Mouse (Mus musculus) spleen, embryonic (tissue): ENCODE data around the gene Stat6.

Experiments used
- CTCF ChIA-PET: fragments of 350-600 bp; sonication (Branson Sonifier 250); formaldehyde crosslinking; loops from one replicate; lab custom pipeline; 2022; lab: Charles Lee

The Stat6 gene

GRCm38 (mm10) chr10:127642772-127643552 lies at the start of gene Stat6:
Stat6 (plus strand) TSS chr10:127642986.
- CTCF ChIA-PET: interaction anchor here (0.7 to 2.4 kb wide), 4 partner anchors 19 to 434 kb away, joined by 3 to 7 read pairs (median 4); no protein-coding TSS in a partner anchor

- CTCF ChIA-PET: no interaction called here
Observed at GRCm38 (mm10) chr10:127594405-127594804, 48.4 kb upstream of the Stat6 start.

- CTCF ChIA-PET: no interaction called here
Observed at GRCm38 (mm10) chr10:127594930-127595715, 47.7 kb upstream of the Stat6 start.

DNA sequence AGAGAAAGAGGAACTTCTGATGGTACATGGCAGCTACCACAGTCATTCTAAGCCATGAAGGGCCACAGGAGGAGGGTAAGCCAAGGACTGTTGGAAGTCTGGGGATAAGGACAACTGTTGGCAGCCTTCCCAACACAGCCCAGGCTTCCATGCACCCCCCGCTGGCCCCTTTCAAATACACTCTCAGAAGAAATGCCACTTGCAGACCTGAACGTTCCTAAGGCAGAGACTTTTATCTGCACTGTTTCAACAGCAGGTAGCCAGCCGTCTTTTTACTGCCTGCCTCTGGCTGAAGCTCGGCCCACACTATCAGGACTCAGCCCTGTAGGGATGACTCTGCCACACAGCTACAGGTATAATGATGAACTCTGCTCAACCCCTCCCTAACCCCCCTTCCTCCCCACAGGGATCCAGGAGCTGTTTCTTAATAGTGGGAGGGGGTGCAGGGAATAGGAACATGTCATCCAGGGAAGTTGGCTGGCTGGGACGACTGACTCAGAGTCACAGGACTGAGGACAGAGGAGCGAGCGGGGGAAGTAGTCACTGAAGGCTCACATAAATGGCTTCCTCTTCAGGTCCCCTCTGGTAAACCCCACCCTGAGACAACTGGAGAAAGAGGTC lies 46.4 kb upstream of the Stat6 start:
- CTCF ChIA-PET: no interaction called here

GRCm38 (mm10) chr10:127597311-127597901 lies 45.4 kb upstream of the Stat6 start:
- CTCF ChIA-PET: no interaction called here

- CTCF ChIA-PET: no interaction called here
Observed at GRCm38 (mm10) chr10:127598607-127599006, 44.2 kb upstream of the Stat6 start.

GRCm38 (mm10) chr10:127599252-127599651 lies 43.5 kb upstream of the Stat6 start:
- CTCF ChIA-PET: no interaction called here

DNA sequence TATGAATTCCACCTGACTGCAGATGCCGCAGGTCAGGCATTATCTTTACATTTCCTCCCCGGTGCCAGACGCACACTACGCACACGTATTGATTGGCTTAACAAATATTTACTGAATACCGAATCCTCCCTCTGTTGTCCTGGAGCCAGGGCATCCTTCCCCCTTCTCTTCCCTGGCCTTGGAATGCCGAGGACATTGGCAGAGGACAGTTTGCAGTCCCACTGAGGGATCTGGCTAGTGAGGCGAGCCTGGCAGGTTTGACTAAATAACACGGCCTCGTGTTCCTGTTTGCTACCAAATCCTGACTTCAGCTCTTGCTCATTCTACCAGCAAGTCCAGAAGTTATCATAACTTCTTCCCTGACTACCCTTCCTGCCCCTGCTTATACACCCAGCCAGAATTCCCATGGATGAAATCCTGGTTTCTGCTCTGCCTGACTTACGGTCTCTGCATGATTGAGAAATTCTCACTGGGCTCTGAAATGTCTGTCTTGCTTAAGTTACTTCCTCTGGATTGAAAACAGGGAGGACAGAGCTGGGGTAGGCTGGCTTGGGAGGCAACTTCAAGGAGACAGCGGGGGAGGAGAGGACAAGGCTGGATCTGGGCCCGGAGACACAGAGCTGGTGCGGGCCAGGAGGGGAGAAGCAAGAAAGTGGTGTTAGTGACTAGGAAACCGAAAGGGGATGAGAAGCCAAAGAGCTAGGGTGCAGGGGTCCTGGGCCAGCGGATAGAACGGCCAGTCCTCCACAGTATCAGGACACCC lies 42.8 kb upstream of the Stat6 start:
- CTCF ChIA-PET: no interaction called here

DNA sequence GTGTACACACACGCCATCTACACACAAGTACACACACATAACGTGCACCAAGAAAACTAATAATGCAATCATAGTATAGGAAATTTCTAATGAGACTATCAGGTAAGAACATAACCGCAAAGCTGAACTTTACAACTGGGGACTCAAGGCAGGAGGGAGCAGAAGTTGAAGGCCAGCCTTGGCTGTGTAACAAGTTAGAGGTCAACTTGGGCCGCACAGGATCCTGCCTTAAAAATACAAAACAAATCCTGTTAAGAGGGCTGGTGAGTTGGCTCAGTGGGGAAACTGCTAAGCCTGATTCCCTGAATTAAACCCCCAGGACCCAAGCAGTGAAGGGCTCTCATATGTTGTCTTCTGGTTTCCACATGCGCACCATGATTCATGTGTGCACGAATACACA lies 40.6 kb upstream of the Stat6 start:
- CTCF ChIA-PET: no interaction called here

DNA sequence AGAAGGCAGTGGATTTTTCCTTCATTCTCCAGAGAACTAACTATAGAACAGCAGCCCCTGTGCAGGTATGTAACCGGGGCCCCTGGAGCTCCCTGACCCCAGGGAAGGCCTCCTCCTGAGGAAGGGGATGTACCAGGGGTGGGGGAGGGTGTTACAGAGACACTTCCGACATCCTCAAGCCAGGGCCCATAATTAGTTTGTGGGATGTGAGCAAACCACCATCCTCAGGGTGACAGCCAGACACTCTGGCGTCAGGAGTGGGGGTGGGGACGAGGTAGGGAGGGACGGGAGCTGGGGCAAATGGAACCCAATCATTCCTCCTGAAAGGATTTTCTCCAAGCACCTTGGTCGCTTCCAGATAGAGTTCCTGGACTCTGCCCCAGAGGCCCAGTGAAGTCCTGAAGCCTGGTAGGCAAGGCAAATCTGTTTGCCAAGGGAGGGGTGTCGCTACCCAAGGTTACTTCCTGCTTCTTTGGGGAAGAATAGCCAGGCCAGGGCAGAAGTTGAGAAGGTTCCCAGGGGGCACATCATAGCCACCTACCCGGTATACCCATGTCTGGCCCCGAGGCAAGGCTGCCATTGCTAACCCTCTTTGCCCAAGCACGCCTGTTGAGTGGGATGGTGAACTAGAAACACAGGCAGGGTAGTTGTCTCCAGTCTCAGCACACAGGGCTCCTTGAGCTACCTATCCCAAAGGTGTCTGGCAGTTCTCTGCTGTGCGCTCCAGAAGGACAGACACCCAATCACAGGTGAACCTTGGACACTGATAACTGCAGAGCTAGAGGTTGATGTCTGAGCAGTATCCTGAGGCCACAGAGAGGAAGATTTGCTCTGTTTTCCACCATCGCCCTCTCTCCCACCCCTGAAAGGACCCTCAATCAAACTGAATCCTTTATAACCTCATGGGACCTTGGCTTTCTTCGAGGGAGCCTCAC lies 39.1 kb upstream of the Stat6 start:
- CTCF ChIA-PET: no interaction called here

GRCm38 (mm10) chr10:127604465-127605250 lies 38.1 kb upstream of the Stat6 start:
- CTCF ChIA-PET: no interaction called here

DNA sequence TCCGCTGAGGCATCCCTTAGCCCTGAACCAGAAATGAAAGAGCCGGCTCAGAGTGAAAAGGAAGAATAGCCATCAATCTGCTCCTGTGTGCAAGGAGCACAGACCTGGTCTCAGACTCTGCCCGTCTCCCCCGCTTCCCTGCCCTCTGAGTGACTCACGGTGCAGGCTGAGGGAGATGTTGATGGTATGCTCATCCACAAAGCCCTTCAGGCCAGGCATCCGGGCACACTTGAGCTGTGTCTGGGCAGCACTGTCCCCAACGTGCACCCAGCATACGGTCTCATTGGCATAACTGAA lies 37.6 kb upstream of the Stat6 start:
- CTCF ChIA-PET: no interaction called here

DNA sequence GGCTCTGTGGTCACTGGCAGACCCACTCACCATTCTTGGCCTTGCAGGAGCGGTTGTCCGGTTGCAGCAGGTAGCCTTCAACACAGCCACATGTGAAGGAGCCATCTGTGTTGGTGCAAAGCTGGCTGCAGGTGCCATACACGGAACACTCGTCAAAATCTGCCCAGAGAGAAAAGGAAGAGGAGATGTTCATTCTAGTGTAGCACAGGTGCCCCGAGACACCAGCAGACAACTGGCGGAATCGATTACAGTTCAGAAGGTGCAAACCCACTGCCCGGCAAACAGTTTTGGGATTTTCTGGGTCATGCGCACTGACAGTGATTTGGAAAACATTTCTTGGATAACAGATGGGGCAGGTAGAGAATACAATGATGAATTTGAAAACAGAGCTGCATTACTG lies 37.0 kb upstream of the Stat6 start:
- CTCF ChIA-PET: no interaction called here

- CTCF ChIA-PET: interaction anchor here (0.7 kb wide), 1 partner anchor 131 kb away, joined by 5 read pairs; no protein-coding TSS in a partner anchor
Observed at GRCm38 (mm10) chr10:127607059-127607458, 35.7 kb upstream of the Stat6 start.

- CTCF ChIA-PET: no interaction called here
Observed at GRCm38 (mm10) chr10:127609415-127610065, 33.2 kb upstream of the Stat6 start.

DNA sequence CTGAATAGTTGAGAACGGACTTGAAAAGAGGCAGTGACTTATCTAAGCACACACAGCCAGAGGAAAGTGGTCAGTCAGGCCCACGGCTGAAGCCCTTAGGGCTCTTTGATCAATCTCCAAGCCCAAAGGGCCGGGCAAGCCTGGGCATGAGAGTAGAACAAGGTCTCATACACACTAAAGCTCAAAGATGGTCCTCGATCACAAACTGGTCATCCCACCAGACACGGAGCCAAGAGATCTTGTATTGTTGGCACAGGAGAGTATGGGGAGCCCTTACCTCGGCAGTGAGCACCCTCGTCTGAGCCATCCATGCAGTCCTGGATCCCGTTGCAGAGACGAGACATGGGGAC lies 32.7 kb upstream of the Stat6 start:
- CTCF ChIA-PET: no interaction called here

- CTCF ChIA-PET: interaction anchor here (0.6 kb wide), 1 partner anchor 405 kb away, joined by 6 read pairs; no protein-coding TSS in a partner anchor
Observed at GRCm38 (mm10) chr10:127612079-127612775, 30.6 kb upstream of the Stat6 start.
